Mouse (Mus musculus): ENCODE measurements around the gene Auts2. TPM values are rescaled to one million over a fixed set of nuclear protein-coding genes. Genes with fewer than 3 reads are reported as not detected.
A peak's percentile ranks its signal among the peaks of the same experiment; 100 is the strongest.

Auts2 gene
- total RNA-seq, 1 experiment = 9.9 TPM

DNA sequence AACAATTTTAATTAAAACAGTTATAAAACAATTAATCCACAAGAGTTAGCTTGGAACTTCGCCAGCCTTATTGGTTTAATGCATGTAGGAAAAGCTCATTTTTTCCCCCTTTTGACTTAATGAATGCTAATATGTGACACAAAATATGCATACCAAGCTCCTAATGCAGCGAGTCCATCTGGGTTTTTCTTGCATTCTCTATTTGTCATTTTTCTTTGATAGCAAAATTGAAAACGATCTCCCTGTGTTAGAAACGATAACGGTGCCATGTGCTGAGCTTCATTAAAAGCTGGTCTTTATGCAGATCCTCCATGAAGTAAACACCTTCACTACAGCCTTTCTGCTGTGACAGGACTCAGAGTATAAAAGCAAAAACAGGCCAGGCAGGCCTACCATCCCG lies 62.7 kb downstream of the Auts2 start:
- H3K36me3 ChIP-seq (ENCODE audit: control insufficient read depth, insufficient read depth, low read length, poor library complexity, severe bottlenecking) = no peaks in the 10 kb centered on the region
- H3K4me1 ChIP-seq (ENCODE audit: control insufficient read depth in 2 of 2, insufficient read depth in 2 of 2, low read length in 2 of 2, poor library complexity in 1 of 2) = peaks cover 0 to 4% of the 10 kb centered on the region in 2 experiments; a peak in 1 of 4 replicates
- no peak for DNase-seq (ENCODE audit: low read depth, low spot score)
- H3K27ac ChIP-seq (ENCODE audit: insufficient read depth, low read depth, low read length, poor library complexity, severe bottlenecking) = no peak overlapping the region
- no peak for TF ChIP-seq MAFK (IDR thresholded peaks at IDR 0.05; ENCODE audit: insufficient read depth, low read depth, low read length)
- TF ChIP-seq CHD2 (IDR thresholded peaks at IDR 0.05; ENCODE audit: low read depth, low read length) = no peak
- no peak for TF ChIP-seq ZC3H11A (IDR thresholded peaks at IDR 0.05; ENCODE audit: borderline replicate concordance, low read depth, low read length)
- no peak for TF ChIP-seq ZNF384 (IDR thresholded peaks at IDR 0.05; ENCODE audit: low read depth, low read length)
- TF ChIP-seq HCFC1 (IDR thresholded peaks at IDR 0.05; ENCODE audit: borderline replicate concordance, insufficient read depth, low read length) = no peak
- in situ Hi-C loops (cut with MboI; ENCODE audit: low sequenced_read_pairs in 2 of 2, unreplicated experiment in 2 of 2) = no loop called here
- no peak overlapping the region for H3K4me3 ChIP-seq (ENCODE audit: insufficient read depth in 1 of 2, low read depth in 1 of 2, low read length in 2 of 2, poor library complexity in 1 of 2, severe bottlenecking in 1 of 2)
- no peaks in the 10 kb centered on the region for H3K9me3 ChIP-seq (ENCODE audit: control insufficient read depth, insufficient read depth, low read depth, low read length)
- no peak overlapping the region for H3K9ac ChIP-seq (ENCODE audit: insufficient read depth, low read depth, low read length, poor library complexity, severe bottlenecking)

- in situ Hi-C loops (cut with MboI; ENCODE audit: low sequenced_read_pairs in 2 of 2, unreplicated experiment in 2 of 2) = no loop called here
- Histone ChIP-seq H3K4me3 (ENCODE audit: insufficient read depth in 1 of 2, low read depth in 1 of 2, low read length in 2 of 2, poor library complexity in 1 of 2, severe bottlenecking in 1 of 2) (no peak overlapping the region), H3K4me1 (ENCODE audit: control insufficient read depth in 2 of 2, insufficient read depth in 2 of 2, low read length in 2 of 2, poor library complexity in 1 of 2) (peaks cover 0 to 4% of the 10 kb centered on the region in 2 experiments; a peak in 1 of 4 replicates), H3K9ac (ENCODE audit: insufficient read depth, low read depth, low read length, poor library complexity, severe bottlenecking) (no peak overlapping the region), H3K36me3 (ENCODE audit: control insufficient read depth, insufficient read depth, low read length, poor library complexity, severe bottlenecking) (no peaks in the 10 kb centered on the region), H3K9me3 (ENCODE audit: control insufficient read depth, insufficient read depth, low read depth, low read length) (no peaks in the 10 kb centered on the region), H3K27ac (ENCODE audit: insufficient read depth, low read depth, low read length, poor library complexity, severe bottlenecking) (no peak overlapping the region)
- no peak for DNase-seq (ENCODE audit: low read depth, low spot score)
- no peak for TF ChIP-seq CHD2 (IDR thresholded peaks at IDR 0.05; ENCODE audit: low read depth, low read length)
- no peak for TF ChIP-seq MAFK (IDR thresholded peaks at IDR 0.05; ENCODE audit: insufficient read depth, low read depth, low read length)
- TF ChIP-seq ZC3H11A (IDR thresholded peaks at IDR 0.05; ENCODE audit: borderline replicate concordance, low read depth, low read length) = no peak
- no peak for TF ChIP-seq HCFC1 (IDR thresholded peaks at IDR 0.05; ENCODE audit: borderline replicate concordance, insufficient read depth, low read length)
- no peak for TF ChIP-seq ZNF384 (IDR thresholded peaks at IDR 0.05; ENCODE audit: low read depth, low read length)
Measured at GRCm38 (mm10) chr5:132479227-132479857, 63.8 kb downstream of the Auts2 start.

GRCm38 (mm10) chr5:132477533-132477932 lies 65.6 kb downstream of the Auts2 start:
- in situ Hi-C loops (cut with MboI; ENCODE audit: low sequenced_read_pairs in 2 of 2, unreplicated experiment in 2 of 2) = no loop called here
- no peaks in the 10 kb centered on the region for H3K36me3 ChIP-seq (ENCODE audit: control insufficient read depth, insufficient read depth, low read length, poor library complexity, severe bottlenecking)
- H3K9ac ChIP-seq (ENCODE audit: insufficient read depth, low read depth, low read length, poor library complexity, severe bottlenecking) = no peak overlapping the region
- no peak overlapping the region for H3K4me3 ChIP-seq (ENCODE audit: insufficient read depth in 1 of 2, low read depth in 1 of 2, low read length in 2 of 2, poor library complexity in 1 of 2, severe bottlenecking in 1 of 2)
- TF ChIP-seq MAFK (IDR thresholded peaks at IDR 0.05; ENCODE audit: insufficient read depth, low read depth, low read length) (peak; percentile 25; the same call in 1 of the 2 replicates), CHD2 (IDR thresholded peaks at IDR 0.05; ENCODE audit: low read depth, low read length) (no peak; the same call in 1 of the 2 replicates)
- peak; percentile 57 for DNase-seq (ENCODE audit: low read depth, low spot score)
- H3K4me1 ChIP-seq (ENCODE audit: control insufficient read depth in 2 of 2, insufficient read depth in 2 of 2, low read length in 2 of 2, poor library complexity in 1 of 2) = peaks cover 0 to 4% of the 10 kb centered on the region in 2 experiments; a peak in 1 of 4 replicates
- no peak overlapping the region for H3K27ac ChIP-seq (ENCODE audit: insufficient read depth, low read depth, low read length, poor library complexity, severe bottlenecking)
- H3K9me3 ChIP-seq (ENCODE audit: control insufficient read depth, insufficient read depth, low read depth, low read length) = no peaks in the 10 kb centered on the region

DNA sequence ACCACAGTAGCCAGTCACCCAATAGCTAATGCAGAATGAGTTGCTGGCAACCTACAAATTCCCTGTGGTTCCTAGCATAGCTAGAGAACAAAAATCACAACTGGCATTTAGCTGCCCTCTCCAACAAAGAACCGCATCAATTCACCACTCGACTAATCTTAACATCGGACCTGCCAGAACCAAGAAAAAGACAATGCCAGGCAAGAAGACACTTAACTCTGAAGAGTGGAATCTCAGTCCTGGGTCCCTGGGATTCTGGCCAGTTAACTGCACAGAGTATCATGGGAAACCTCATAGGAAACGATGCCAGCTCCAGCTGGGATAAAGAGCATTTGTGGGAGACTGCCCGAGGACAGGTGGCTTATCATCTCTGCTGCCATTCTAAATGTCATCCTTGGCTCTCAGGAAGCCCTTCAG lies 70.2 kb downstream of the Auts2 start:
- no peak overlapping the region for H3K27ac ChIP-seq (ENCODE audit: insufficient read depth, low read depth, low read length, poor library complexity, severe bottlenecking)
- H3K4me3 ChIP-seq (ENCODE audit: insufficient read depth in 1 of 2, low read depth in 1 of 2, low read length in 2 of 2, poor library complexity in 1 of 2, severe bottlenecking in 1 of 2) = no peak overlapping the region
- DNase-seq (ENCODE audit: low read depth, low spot score) = no peak
- H3K36me3 ChIP-seq (ENCODE audit: control insufficient read depth, insufficient read depth, low read length, poor library complexity, severe bottlenecking) = no peaks in the 10 kb centered on the region
- H3K9me3 ChIP-seq (ENCODE audit: control insufficient read depth, insufficient read depth, low read depth, low read length) = no peaks in the 10 kb centered on the region
- in situ Hi-C loops (cut with MboI; ENCODE audit: low sequenced_read_pairs in 2 of 2, unreplicated experiment in 2 of 2) = no loop called here
- peaks cover 0 to 1% of the 10 kb centered on the region in 2 experiments; a peak in 1 of 4 replicates for H3K4me1 ChIP-seq (ENCODE audit: control insufficient read depth in 2 of 2, insufficient read depth in 2 of 2, low read length in 2 of 2, poor library complexity in 1 of 2)
- TF ChIP-seq ZC3H11A (IDR thresholded peaks at IDR 0.05; ENCODE audit: borderline replicate concordance, low read depth, low read length) (no peak), MAFK (IDR thresholded peaks at IDR 0.05; ENCODE audit: insufficient read depth, low read depth, low read length) (no peak), HCFC1 (IDR thresholded peaks at IDR 0.05; ENCODE audit: borderline replicate concordance, insufficient read depth, low read length) (no peak), ZNF384 (IDR thresholded peaks at IDR 0.05; ENCODE audit: low read depth, low read length) (no peak), CHD2 (IDR thresholded peaks at IDR 0.05; ENCODE audit: low read depth, low read length) (no peak)
- H3K9ac ChIP-seq (ENCODE audit: insufficient read depth, low read depth, low read length, poor library complexity, severe bottlenecking) = no peak overlapping the region
